Mouse (Mus musculus): ENCODE data around the gene Golgb1. TPM values are rescaled to one million over a fixed set of nuclear protein-coding genes. Genes with fewer than 3 reads are reported as not detected.

The Golgb1 gene
- polyA plus RNA-seq, 1 experiment from 2014 or later = 85.6 TPM

- Histone ChIP-seq H3K9ac (replicated peaks; ENCODE audit: low read depth, low read length) (no peak overlapping the region), H3K9me3 (ENCODE audit: control insufficient read depth, low read length) (no peaks in the 10 kb centered on the region), H3K4me3 (ENCODE audit: low read depth, low read length) (no peak overlapping the region), H3K27me3 (ENCODE audit: control insufficient read depth, insufficient read depth, low read length) (no peaks in the 10 kb centered on the region), H3K27ac (ENCODE audit: low read depth, low read length) (no peak overlapping the region), H3K4me2 (ENCODE audit: low read depth, low read length) (no peak overlapping the region), H3K36me3 (ENCODE audit: control insufficient read depth, insufficient read depth, low read length) (peaks cover 40% of the 10 kb centered on the region), H3K4me1 (ENCODE audit: control insufficient read depth, insufficient read depth, low read length) (no peaks in the 10 kb centered on the region)
- no peak for ATAC-seq (ENCODE audit: low read depth)
- 94% methylated on average over 8 of the region's 8 CpGs for WGBS
Measured at GRCm38 (mm10) chr16:36924312-36924711, 49.4 kb downstream of the Golgb1 start.

GRCm38 (mm10) chr16:36925351-36925750, 50.4 kb downstream of the Golgb1 start:
- H3K36me3 ChIP-seq (ENCODE audit: control insufficient read depth, insufficient read depth, low read length) = peaks cover 42% of the 10 kb centered on the region
- 95% methylated on average over 6 of the region's 6 CpGs for WGBS
- no peaks in the 10 kb centered on the region for H3K27me3 ChIP-seq (ENCODE audit: control insufficient read depth, insufficient read depth, low read length)
- H3K27ac ChIP-seq (ENCODE audit: low read depth, low read length) = no peak overlapping the region
- no peaks in the 10 kb centered on the region for H3K4me1 ChIP-seq (ENCODE audit: control insufficient read depth, insufficient read depth, low read length)
- H3K4me3 ChIP-seq (ENCODE audit: low read depth, low read length) = no peak overlapping the region
- ATAC-seq (ENCODE audit: low read depth) = no peak
- no peak overlapping the region for H3K9ac ChIP-seq (replicated peaks; ENCODE audit: low read depth, low read length)
- no peaks in the 10 kb centered on the region for H3K9me3 ChIP-seq (ENCODE audit: control insufficient read depth, low read length)
- no peak overlapping the region for H3K4me2 ChIP-seq (ENCODE audit: low read depth, low read length)

GRCm38 (mm10) chr16:36925797-36926196, 50.9 kb downstream of the Golgb1 start:
- Histone ChIP-seq H3K9me3 (ENCODE audit: control insufficient read depth, low read length) (no peaks in the 10 kb centered on the region), H3K4me1 (ENCODE audit: control insufficient read depth, insufficient read depth, low read length) (no peaks in the 10 kb centered on the region), H3K27me3 (ENCODE audit: control insufficient read depth, insufficient read depth, low read length) (no peaks in the 10 kb centered on the region), H3K4me2 (ENCODE audit: low read depth, low read length) (no peak overlapping the region), H3K9ac (replicated peaks; ENCODE audit: low read depth, low read length) (no peak overlapping the region), H3K27ac (ENCODE audit: low read depth, low read length) (no peak overlapping the region), H3K4me3 (ENCODE audit: low read depth, low read length) (no peak overlapping the region), H3K36me3 (ENCODE audit: control insufficient read depth, insufficient read depth, low read length) (peaks cover 42% of the 10 kb centered on the region)
- WGBS = 82% methylated on average over 6 of the region's 6 CpGs
- ATAC-seq (ENCODE audit: low read depth) = no peak

- Histone ChIP-seq H3K4me1 (ENCODE audit: control insufficient read depth, insufficient read depth, low read length) (no peaks in the 10 kb centered on the region), H3K4me3 (ENCODE audit: low read depth, low read length) (no peak overlapping the region), H3K4me2 (ENCODE audit: low read depth, low read length) (no peak overlapping the region), H3K9ac (replicated peaks; ENCODE audit: low read depth, low read length) (no peak overlapping the region), H3K27ac (ENCODE audit: low read depth, low read length) (no peak overlapping the region), H3K27me3 (ENCODE audit: control insufficient read depth, insufficient read depth, low read length) (no peaks in the 10 kb centered on the region), H3K9me3 (ENCODE audit: control insufficient read depth, low read length) (no peaks in the 10 kb centered on the region), H3K36me3 (ENCODE audit: control insufficient read depth, insufficient read depth, low read length) (peaks cover 48% of the 10 kb centered on the region)
- ATAC-seq (ENCODE audit: low read depth) = no peak
- WGBS = 95% methylated on average over 10 of the region's 10 CpGs
Measured at GRCm38 (mm10) chr16:36926514-36927447, 51.8 kb downstream of the Golgb1 start.

GRCm38 (mm10) chr16:36927495-36928105, 52.7 kb downstream of the Golgb1 start:
- Histone ChIP-seq H3K27ac (ENCODE audit: low read depth, low read length) (no peak overlapping the region), H3K27me3 (ENCODE audit: control insufficient read depth, insufficient read depth, low read length) (no peaks in the 10 kb centered on the region), H3K4me3 (ENCODE audit: low read depth, low read length) (no peak overlapping the region), H3K4me1 (ENCODE audit: control insufficient read depth, insufficient read depth, low read length) (no peaks in the 10 kb centered on the region), H3K9ac (replicated peaks; ENCODE audit: low read depth, low read length) (no peak overlapping the region), H3K9me3 (ENCODE audit: control insufficient read depth, low read length) (no peaks in the 10 kb centered on the region), H3K36me3 (ENCODE audit: control insufficient read depth, insufficient read depth, low read length) (peaks cover 53% of the 10 kb centered on the region), H3K4me2 (ENCODE audit: low read depth, low read length) (no peak overlapping the region)
- ATAC-seq (ENCODE audit: low read depth) = no peak
- WGBS = 92% methylated on average over 10 of the region's 10 CpGs

GRCm38 (mm10) chr16:36928106-36928500, 53.2 kb downstream of the Golgb1 start:
- 95% methylated on average over 8 of the region's 8 CpGs for WGBS
- Histone ChIP-seq H3K9me3 (ENCODE audit: control insufficient read depth, low read length) (no peaks in the 10 kb centered on the region), H3K36me3 (ENCODE audit: control insufficient read depth, insufficient read depth, low read length) (peaks cover 54% of the 10 kb centered on the region), H3K4me1 (ENCODE audit: control insufficient read depth, insufficient read depth, low read length) (no peaks in the 10 kb centered on the region), H3K27ac (ENCODE audit: low read depth, low read length) (no peak overlapping the region), H3K9ac (replicated peaks; ENCODE audit: low read depth, low read length) (no peak overlapping the region), H3K27me3 (ENCODE audit: control insufficient read depth, insufficient read depth, low read length) (no peaks in the 10 kb centered on the region), H3K4me3 (ENCODE audit: low read depth, low read length) (no peak overlapping the region), H3K4me2 (ENCODE audit: low read depth, low read length) (no peak overlapping the region)
- ATAC-seq (ENCODE audit: low read depth) = no peak

GRCm38 (mm10) chr16:36929216-36929615, 54.3 kb downstream of the Golgb1 start:
- H3K27ac ChIP-seq (ENCODE audit: low read depth, low read length) = no peak overlapping the region
- no peaks in the 10 kb centered on the region for H3K4me1 ChIP-seq (ENCODE audit: control insufficient read depth, insufficient read depth, low read length)
- H3K4me2 ChIP-seq (ENCODE audit: low read depth, low read length) = no peak overlapping the region
- no peaks in the 10 kb centered on the region for H3K9me3 ChIP-seq (ENCODE audit: control insufficient read depth, low read length)
- H3K9ac ChIP-seq (replicated peaks; ENCODE audit: low read depth, low read length) = no peak overlapping the region
- no peak for ATAC-seq (ENCODE audit: low read depth)
- H3K36me3 ChIP-seq (ENCODE audit: control insufficient read depth, insufficient read depth, low read length) = peaks cover 54% of the 10 kb centered on the region
- H3K4me3 ChIP-seq (ENCODE audit: low read depth, low read length) = no peak overlapping the region
- WGBS = 94% methylated on average over 7 of the region's 7 CpGs
- no peaks in the 10 kb centered on the region for H3K27me3 ChIP-seq (ENCODE audit: control insufficient read depth, insufficient read depth, low read length)

- no peak for ATAC-seq (ENCODE audit: low read depth)
- 84% methylated on average over 11 of the region's 11 CpGs for WGBS
- no peak overlapping the region for H3K4me2 ChIP-seq (ENCODE audit: low read depth, low read length)
- no peaks in the 10 kb centered on the region for H3K4me1 ChIP-seq (ENCODE audit: control insufficient read depth, insufficient read depth, low read length)
- no peaks in the 10 kb centered on the region for H3K27me3 ChIP-seq (ENCODE audit: control insufficient read depth, insufficient read depth, low read length)
- no peak overlapping the region for H3K9ac ChIP-seq (replicated peaks; ENCODE audit: low read depth, low read length)
- peaks cover 54% of the 10 kb centered on the region for H3K36me3 ChIP-seq (ENCODE audit: control insufficient read depth, insufficient read depth, low read length)
- no peak overlapping the region for H3K27ac ChIP-seq (ENCODE audit: low read depth, low read length)
- H3K9me3 ChIP-seq (ENCODE audit: control insufficient read depth, low read length) = no peaks in the 10 kb centered on the region
- H3K4me3 ChIP-seq (ENCODE audit: low read depth, low read length) = no peak overlapping the region
Measured at GRCm38 (mm10) chr16:36930231-36931136, 55.5 kb downstream of the Golgb1 start.

All from neural tube, embryonic 14.5 days (tissue).